Mouse (Mus musculus) CD4-positive naive resting alpha-beta T cell, adult 57 days (primary cell): ENCODE measurements around the gene Fcrl6. TPM values are rescaled to one million over a fixed set of nuclear protein-coding genes. Genes with fewer than 3 reads are reported as not detected.

Experiments used
- total RNA-seq: library from RNA; stranded (reverse); gene quantifications from one replicate; pipeline ENCODE4 v1.2.4, GENCODE M21; 2023

Fcrl6 gene
- not detected for total RNA-seq

DNA sequence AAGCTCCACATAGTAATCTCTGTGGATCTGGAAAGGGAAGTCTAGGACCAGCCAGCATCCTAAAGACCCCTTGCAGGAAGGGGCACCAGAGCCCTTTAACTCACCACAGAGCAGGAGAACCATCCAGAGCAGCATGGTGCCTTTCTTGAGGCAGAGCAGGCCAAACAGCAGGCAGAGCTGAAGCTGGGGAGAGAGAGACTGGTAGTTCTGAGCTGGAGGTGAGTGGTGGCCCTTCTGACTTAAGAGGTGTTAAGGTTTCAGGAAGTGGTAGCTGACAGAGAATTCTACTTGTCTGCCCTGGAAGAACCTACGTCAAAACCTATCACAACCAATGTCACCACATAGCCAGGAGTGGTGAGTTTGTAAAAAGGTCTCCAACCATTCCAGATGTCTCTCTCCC, at the start of gene Fcrl6:
Fcrl6 (minus strand) TSS at position 226 of the 400 bp plus-strand sequence.

DNA sequence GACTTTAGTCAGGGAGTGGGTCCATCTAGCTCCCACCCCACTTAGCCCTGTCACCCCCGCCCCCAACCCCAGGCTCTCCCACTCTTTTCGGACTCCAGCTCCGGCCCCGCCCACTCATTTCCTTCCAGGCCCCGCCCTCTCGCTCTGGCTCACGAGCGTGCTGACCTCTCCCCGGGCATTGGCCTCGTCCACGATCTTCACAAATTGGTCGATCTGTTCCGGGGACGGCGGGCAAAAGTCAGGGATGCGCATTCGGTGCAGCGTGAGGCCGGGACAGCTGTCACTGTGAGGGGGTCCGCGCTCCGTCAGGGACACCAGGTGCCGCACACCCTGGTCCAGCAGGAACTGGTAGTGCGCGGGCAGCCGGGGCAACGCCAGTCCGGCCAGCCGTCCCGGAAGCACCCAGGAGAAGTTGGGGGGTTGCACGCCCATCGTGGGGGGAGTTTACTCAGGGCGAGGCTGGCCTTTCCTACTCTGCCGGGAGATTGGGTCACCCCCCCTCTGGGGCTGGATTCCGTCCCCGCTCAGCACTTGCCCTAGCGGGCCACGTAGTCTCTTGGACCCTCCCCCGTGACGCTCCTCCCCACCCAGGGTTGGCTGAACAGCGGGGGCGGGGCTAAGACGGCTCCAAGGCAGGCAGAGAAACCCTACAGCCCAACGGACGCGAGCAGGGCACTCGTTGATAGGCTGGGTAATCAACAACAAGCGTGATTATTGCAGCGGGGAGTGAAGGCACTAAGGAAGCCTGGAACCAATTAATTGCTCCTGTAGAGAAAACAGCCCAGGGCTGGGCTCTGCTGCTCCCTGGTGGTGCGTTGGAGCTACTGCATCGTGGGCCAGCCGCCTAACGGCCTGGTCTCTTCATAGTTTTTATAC, 30.3 kb upstream of the Fcrl6 start, which contains the start of gene Dusp23:
Dusp23 (minus strand) TSS at position 512 of the 876 bp plus-strand sequence.

DNA sequence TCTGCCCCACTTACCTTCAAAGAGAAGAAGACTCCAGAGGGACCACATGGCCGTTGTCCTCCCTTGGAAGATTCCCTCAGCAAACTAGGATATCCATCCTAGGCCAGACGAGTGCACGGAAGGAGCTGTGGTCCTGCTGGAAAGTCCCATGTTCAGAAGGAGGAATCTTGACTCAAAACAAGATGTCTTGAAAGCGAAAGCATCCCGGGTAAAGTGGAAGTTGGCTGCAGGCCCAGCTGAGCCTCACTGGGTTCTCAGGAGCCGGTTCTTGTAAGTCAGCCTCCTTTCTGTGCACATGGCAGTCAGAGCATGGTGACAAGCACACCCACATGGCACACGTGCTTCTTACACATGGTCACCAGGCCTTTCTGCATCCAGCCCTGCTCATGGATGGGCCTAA, 12.0 kb downstream of the Fcrl6 start, which contains the start of gene Slamf8:
Slamf8 (minus strand) TSS at position 184 of the 400 bp plus-strand sequence.

DNA sequence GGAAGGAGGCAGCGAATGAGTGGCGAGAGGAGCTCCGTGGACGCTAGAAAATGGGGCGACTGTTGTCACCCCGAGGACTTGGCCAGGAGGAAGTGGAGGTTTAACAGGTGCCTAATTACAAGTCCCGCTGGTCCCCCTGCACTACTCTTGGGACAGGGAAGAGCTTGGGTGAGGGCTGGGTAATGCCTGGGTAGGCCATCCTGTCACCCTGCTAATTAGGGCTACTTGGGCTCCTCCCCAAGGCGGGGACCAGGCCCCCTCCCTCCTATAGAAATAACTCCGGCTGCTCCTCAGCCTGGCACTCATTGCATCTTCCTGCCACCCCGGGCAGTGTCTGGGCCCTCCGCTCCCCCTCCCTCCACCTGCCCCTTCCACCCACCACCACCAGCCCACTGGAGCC, 46.7 kb downstream of the Fcrl6 start, which contains the start of gene Vsig8:
Vsig8 (plus strand) TSS at position 301 of the 400 bp plus-strand sequence.

Other genes starting within 250 kb of the Fcrl6 start
- 31.0 TPM for gene Pigm, start 226.0 kb downstream of the Fcrl6 start, total RNA-seq
- gene Slamf9, start 127.2 kb downstream of the Fcrl6 start, total RNA-seq: 0.44 TPM
- gene Igsf9, start 120.8 kb downstream of the Fcrl6 start, total RNA-seq: 1.0 TPM
- 228 TPM for gene Tagln2, start 102.5 kb downstream of the Fcrl6 start, total RNA-seq
- gene Cfap45, start 81.8 kb downstream of the Fcrl6 start, total RNA-seq: 1.7 TPM
- gene Vsig8, start 46.6 kb downstream of the Fcrl6 start, total RNA-seq: not detected
- 0.59 TPM for gene Slamf8, start 12.0 kb downstream of the Fcrl6 start, total RNA-seq
- 3.6 TPM for gene Dusp23, start 30.4 kb upstream of the Fcrl6 start, total RNA-seq
- gene Crp, start 95.5 kb upstream of the Fcrl6 start, total RNA-seq: not detected